Comparison of ENCODE assay signal across 11 mouse cellular contexts in genomic region chr1:191880921-191881609, GRCm38 (mm10). TPM values are rescaled to one million over a fixed set of nuclear protein-coding genes. Genes with fewer than 3 reads are reported as not detected.
A peak's percentile ranks its signal among the peaks of the same experiment; 100 is the strongest.
DNase-seq lines count a peak whose midpoint lies in the region; TF ChIP-seq lines count a peak whose summit lies in the region.
"Had no signal": no experiment of that assay in that cellular context is flagged by ENCODE, and none has a peak within 500 bp of the region (broad histone marks: within the 10 kb centered on the region; RNA-seq: fewer than 3 reads in every experiment).

No protein-coding gene starts in this region.

- H3K27ac ChIP-seq in liver, adult 2 months (replicated peaks; ENCODE audit: insufficient read depth, low read depth, low read length): peak overlapping the region; percentile 45
- H3K27ac ChIP-seq: lung, embryonic 15.5 days had no signal

- peak; percentile 55 to 66 for DNase-seq in cerebellum, postnatal 10 days
- no peak for DNase-seq in cerebellum, adult 9-10 months
- DNase-seq in kidney, postnatal 36 days: peak; percentile 29 to 72
- DNase-seq in kidney, adult 18-20 months: no peak
- peak; percentile 90 for DNase-seq in liver, adult 2 months (ENCODE audit: extremely low read depth, low read depth, low spot score)
- DNase-seq in layer of hippocampus, postnatal 14 days (ENCODE audit: low spot score in 2 of 2): no peak
- DNase-seq in thymus, postnatal 10 days (ENCODE audit: low spot score in 2 of 2): no peak
- no peak for DNase-seq in frontal cortex, postnatal 36 days (ENCODE audit: low spot score in 2 of 2)
- DNase-seq: forebrain, postnatal 0 days; thymus, postnatal 25 days had no signal

- H3K27me3 ChIP-seq in liver, adult 2 months (ENCODE audit: control insufficient read depth, insufficient read depth, low read length): no peaks in the 10 kb centered on the region
- H3K27me3 ChIP-seq: lung, embryonic 15.5 days had no signal

- no peaks in the 10 kb centered on the region for H3K36me3 ChIP-seq in liver, adult 2 months (ENCODE audit: control insufficient read depth, insufficient read depth, low read length)
- H3K36me3 ChIP-seq: lung, embryonic 15.5 days had no signal

- no peak for TF ChIP-seq POLR2A in liver, adult 2 months (IDR thresholded peaks at IDR 0.05; ENCODE audit: extremely low read depth, insufficient read depth, low read length)

- TF ChIP-seq CTCF in liver, adult 2 months (IDR thresholded peaks at IDR 0.05; ENCODE audit: low read depth, low read length): no peak

- no peak overlapping the region for H3K4me3 ChIP-seq in liver, adult 2 months (ENCODE audit: insufficient read depth, low read depth, low read length)
- H3K4me3 ChIP-seq: lung, embryonic 15.5 days had no signal

- H3K9ac ChIP-seq in liver, adult 2 months (ENCODE audit: low read depth, low read length): peak overlapping the region; percentile 31
- H3K9ac ChIP-seq: forebrain, postnatal 0 days; lung, embryonic 15.5 days had no signal

- WGBS in liver, adult 2 months: 21% methylated on average over 8 of the region's 8 CpGs

- H3K79me2 ChIP-seq in liver, adult 2 months (ENCODE audit: control insufficient read depth, insufficient read depth, low read length): no peaks in the 10 kb centered on the region

- peaks cover 25% of the 10 kb centered on the region for H3K4me1 ChIP-seq in liver, adult 2 months (ENCODE audit: control insufficient read depth, insufficient read depth, low read length)
- H3K4me1 ChIP-seq: lung, embryonic 15.5 days had no signal

RNA-seq across cellular contexts. Expression of gene Slc30a1, which starts 25.5 kb away (rescaled TPM):
- total RNA-seq in liver, adult 2 months (2014; rRNA removed): 22.6 and 24.4 TPM in 2 replicates
- polyA plus RNA-seq in liver, adult 2 months (2012; rRNA removed): 11.3 and 13.6 TPM in 2 replicates
- 10 to 100 TPM; 29.7 to 29.9 TPM for total RNA-seq in layer of hippocampus, postnatal 14 days (2021)

RNA-seq across cellular contexts. Expression of gene Nek2, which starts 59.8 kb away (rescaled TPM):
- total RNA-seq in liver, adult 2 months (2014; rRNA removed): 0.46 and 2.8 TPM in 2 replicates
- polyA plus RNA-seq in liver, adult 2 months (2012; rRNA removed): 0.28 and 0.45 TPM in 2 replicates
- total RNA-seq in layer of hippocampus, postnatal 14 days (2021): 1 to 10 TPM; 1.6 to 2.9 TPM

Comparison
In these comparisons a context has a peak if more than half of its experiments do, and no peak if none do; other contexts are left out.
1. DNase-seq: peak in cerebellum, postnatal 10 days (2 of 2), kidney, postnatal 36 days (2 of 2) and liver, adult 2 months (single experiment); none in cerebellum, adult 9-10 months (single experiment), kidney, adult 18-20 months (single experiment), layer of hippocampus, postnatal 14 days (0 of 2), thymus, postnatal 10 days (0 of 2) and frontal cortex, postnatal 36 days (0 of 2).